Mouse (Mus musculus): ENCODE results near the gene Dap3.

GRCm38 (mm10) chr3:88951327-88951800, 383 bp upstream of the Dap3 start:
- TF ChIP-seq GATA1 (IDR thresholded peaks at IDR 0.05; ENCODE audit: low read length) (no peak), TAL1 (IDR thresholded peaks at IDR 0.05; ENCODE audit: low read length) (no peak)

All from erythroblast, embryonic 14.5 days (primary cell).